Mouse (Mus musculus) heart, embryonic 16.5 days (tissue): ENCODE data around the gene Vasn. TPM values are rescaled to one million over a fixed set of nuclear protein-coding genes. Genes with fewer than 3 reads are reported as not detected.

Experiments
- ATAC-seq: fragments of 200-750 bp; cut with Nextera tagmentation; replicated peaks from 2 replicates; pipeline ENCODE4 v1.8.0; 2017; ENCODE audit warnings: moderate number of reproducible peaks; ENCODE audit not compliant: insufficient read depth, low FRiP score; ENCODE audit errors: extremely low read depth
- H3K27ac ChIP-seq: fragments of 300-500 bp; sonication (generic); 2 replicates; pipeline ENCODE4 v1.5.1; 2014; ENCODE audit warnings: mild to moderate bottlenecking, low read length, control low read depth, moderate library complexity
- H3K27me3 ChIP-seq: fragments of 300-500 bp; sonication (generic); 2 replicates; pipeline ENCODE4 v1.6.1; 2014; ENCODE audit warnings: low read length, mixed read lengths; ENCODE audit not compliant: control insufficient read depth, insufficient read depth
- H3K36me3 ChIP-seq: fragments of 300-500 bp; sonication (generic); 2 replicates; pipeline ENCODE4 v1.6.1; 2014; ENCODE audit not compliant: control insufficient read depth, insufficient read depth
- H3K4me1 ChIP-seq: fragments of 300-500 bp; sonication (generic); 2 replicates; pipeline ENCODE4 v1.6.1; 2014; ENCODE audit warnings: low read length, mixed read lengths; ENCODE audit not compliant: control insufficient read depth, insufficient read depth
- H3K4me2 ChIP-seq: fragments of 300-500 bp; sonication (generic); 2 replicates; pipeline ENCODE4 v1.6.1; 2014; ENCODE audit warnings: low read depth, mild to moderate bottlenecking, control low read depth, low read length
- H3K4me3 ChIP-seq: fragments of 300-500 bp; sonication (generic); 2 replicates; pipeline ENCODE4 v1.5.1; 2014; ENCODE audit warnings: mild to moderate bottlenecking, control low read depth, low read length
- H3K9ac ChIP-seq: fragments of 300-500 bp; sonication (generic); 2 replicates; pipeline ENCODE4 v1.6.1; 2014; ENCODE audit warnings: low read length, control low read depth
- H3K9me3 ChIP-seq: fragments of 300-500 bp; sonication (generic); replicated peaks from 2 replicates; pipeline ENCODE4 v1.6.1; 2016; ENCODE audit warnings: low read length; ENCODE audit not compliant: control insufficient read depth
- WGBS: fragments of 180-500 bp; shearing (Covaris S2); extraction: QIAGEN DNeasy Blood & Tissue Kit; methylation state at CpG from one replicate; pipeline ENCODE4 v1.1.7; 2014; 5-methylcytosine and 5-hydroxymethylcytosine counted together
- polyA plus RNA-seq: library from polyadenylated mRNA; unstranded; fragments of >200 nt; fragmentation: Nextera tagmentation; extraction: Ambion mirVana; gene quantifications from 2 replicates; pipeline ENCODE4 v1.2.1, GENCODE M21; 2015

The Vasn gene
- polyA plus RNA-seq, 1 experiment from 2014 or later = 15.7 TPM

GRCm38 (mm10) chr16:4661605-4662004 lies 21.9 kb downstream of the Vasn start:
- H3K4me1 ChIP-seq = peaks cover 22% of the 10 kb centered on the region
- H3K4me3 ChIP-seq = no peak overlapping the region
- 86% methylated on average over 2 of the region's 2 CpGs for WGBS
- H3K9ac ChIP-seq = no peak overlapping the region
- H3K27me3 ChIP-seq = no peaks in the 10 kb centered on the region
- no peak overlapping the region for H3K4me2 ChIP-seq
- H3K9me3 ChIP-seq = no peaks in the 10 kb centered on the region
- no peak overlapping the region for H3K27ac ChIP-seq
- H3K36me3 ChIP-seq = 0 out of 2 replicates have a peak, but pooled peaks cover 6% of the 10 kb centered on the region
- no peak for ATAC-seq

DNA sequence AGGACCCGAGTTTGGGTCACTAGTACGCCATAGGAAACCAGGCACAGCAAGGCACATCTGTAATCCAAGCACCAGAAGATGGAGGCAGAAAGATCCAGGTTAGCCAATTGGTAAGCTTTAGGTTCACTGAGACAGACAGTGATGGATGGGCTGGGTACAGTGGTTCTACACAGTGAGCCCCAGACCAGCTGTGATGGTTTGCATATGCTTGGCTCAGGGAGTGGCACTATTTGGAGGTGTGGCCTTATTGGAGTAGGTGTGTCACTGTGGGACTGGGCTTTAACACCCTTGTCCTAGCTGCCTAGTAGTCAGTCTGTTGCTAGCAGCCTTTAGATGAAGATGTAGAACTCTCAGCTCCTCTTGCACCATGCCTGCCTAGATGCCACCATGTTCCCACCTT lies 24.1 kb downstream of the Vasn start:
- ATAC-seq = no peak
- Histone ChIP-seq H3K27ac (no peak overlapping the region), H3K9me3 (no peaks in the 10 kb centered on the region), H3K4me3 (no peak overlapping the region), H3K36me3 (peaks cover 11% of the 10 kb centered on the region; the same call in 1 of the 2 replicates), H3K27me3 (no peaks in the 10 kb centered on the region), H3K4me1 (peaks cover 9% of the 10 kb centered on the region), H3K4me2 (no peak overlapping the region), H3K9ac (no peak overlapping the region)
- WGBS = 80% methylated on average over 2 of the region's 2 CpGs

DNA sequence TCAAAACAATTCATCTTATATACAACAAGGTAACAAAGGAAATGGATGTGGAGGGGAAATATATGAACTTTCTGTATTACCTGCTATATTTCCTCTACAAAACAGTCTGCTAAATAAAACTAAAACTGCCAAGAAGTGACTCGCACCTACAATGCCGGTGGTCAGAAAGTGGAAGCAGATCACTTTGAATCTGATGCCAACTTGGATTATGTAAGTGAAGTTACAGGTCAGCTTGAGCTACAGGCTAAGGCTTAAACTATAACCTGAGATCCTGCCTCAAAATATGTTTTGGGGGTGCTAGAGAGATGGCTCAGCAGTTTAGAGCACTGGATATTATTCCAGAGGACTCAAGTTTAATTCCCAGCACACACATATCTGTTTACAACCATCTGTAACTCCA lies 26.0 kb downstream of the Vasn start:
- Histone ChIP-seq H3K27me3 (no peaks in the 10 kb centered on the region), H3K4me1 (peaks cover 3% of the 10 kb centered on the region; the same call in 1 of the 2 replicates), H3K36me3 (peaks cover 12% of the 10 kb centered on the region; the same call in 1 of the 2 replicates), H3K9ac (no peak overlapping the region), H3K4me3 (no peak overlapping the region), H3K4me2 (no peak overlapping the region), H3K9me3 (no peaks in the 10 kb centered on the region), H3K27ac (no peak overlapping the region)
- ATAC-seq = no peak
- 93% methylated on average over 2 of the region's 2 CpGs for WGBS

- WGBS = 17% methylated on average over 3 of the region's 3 CpGs
- peaks cover 12% of the 10 kb centered on the region; the same call in 1 of the 2 replicates for H3K36me3 ChIP-seq
- H3K4me3 ChIP-seq = no peak overlapping the region
- no peaks in the 10 kb centered on the region for H3K27me3 ChIP-seq
- peaks cover 3% of the 10 kb centered on the region; the same call in 1 of the 2 replicates for H3K4me1 ChIP-seq
- ATAC-seq = peak; percentile 76
- no peak overlapping the region for H3K4me2 ChIP-seq
- no peaks in the 10 kb centered on the region for H3K9me3 ChIP-seq
- no peak overlapping the region for H3K27ac ChIP-seq
- H3K9ac ChIP-seq = no peak overlapping the region
Observed at GRCm38 (mm10) chr16:4667190-4667808, 27.6 kb downstream of the Vasn start.

- 61% methylated on average over 5 of the region's 5 CpGs for WGBS
Observed at GRCm38 (mm10) chr16:4670317-4670716, 30.6 kb downstream of the Vasn start.

GRCm38 (mm10) chr16:4674091-4674490 lies 34.4 kb downstream of the Vasn start:
- peaks cover 9% of the 10 kb centered on the region for H3K4me1 ChIP-seq
- H3K4me3 ChIP-seq = no peak overlapping the region
- no peak overlapping the region for H3K4me2 ChIP-seq
- H3K9ac ChIP-seq = no peak overlapping the region
- WGBS = 83% methylated on average over 4 of the region's 4 CpGs
- peaks cover 9% of the 10 kb centered on the region for H3K36me3 ChIP-seq
- no peak overlapping the region for H3K27ac ChIP-seq
- H3K9me3 ChIP-seq = no peaks in the 10 kb centered on the region
- ATAC-seq = no peak
- H3K27me3 ChIP-seq = no peaks in the 10 kb centered on the region

More at GRCm38 (mm10) chr16:4670317-4670716, 30.6 kb downstream of the Vasn start:
- Histone ChIP-seq H3K27me3 (no peaks in the 10 kb centered on the region), H3K4me2 (no peak overlapping the region), H3K4me1 (no peaks in the 10 kb centered on the region), H3K9ac (no peak overlapping the region), H3K9me3 (no peaks in the 10 kb centered on the region), H3K4me3 (no peak overlapping the region), H3K27ac (no peak overlapping the region), H3K36me3 (peaks cover 12% of the 10 kb centered on the region; the same call in 1 of the 2 replicates)
- no peak for ATAC-seq

DNA sequence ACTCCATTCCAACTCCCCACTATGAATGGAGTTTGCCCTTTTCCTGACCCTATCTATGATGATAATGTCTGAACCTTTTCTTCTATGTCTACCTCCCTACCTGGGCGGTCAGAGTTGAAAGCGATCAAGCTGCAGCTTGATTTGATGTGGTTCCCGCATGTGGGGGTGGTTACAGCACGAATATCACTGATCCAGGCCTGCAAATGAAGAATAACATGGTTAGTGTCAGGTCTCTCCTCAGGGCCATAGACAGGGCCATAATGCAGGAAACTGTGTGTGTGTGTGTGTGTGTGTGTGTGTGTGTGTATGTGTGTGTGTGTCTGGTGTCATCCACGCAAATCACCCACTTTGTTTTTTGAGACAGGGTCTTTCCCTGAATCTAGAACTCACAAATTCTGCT lies 37.1 kb downstream of the Vasn start:
- Histone ChIP-seq H3K9me3 (no peaks in the 10 kb centered on the region), H3K27ac (no peak overlapping the region), H3K4me1 (peaks cover 10% of the 10 kb centered on the region), H3K4me2 (no peak overlapping the region), H3K4me3 (no peak overlapping the region), H3K27me3 (no peaks in the 10 kb centered on the region), H3K9ac (no peak overlapping the region), H3K36me3 (peaks cover 6% of the 10 kb centered on the region)
- ATAC-seq = no peak
- 89% methylated on average over 5 of the region's 5 CpGs for WGBS

DNA sequence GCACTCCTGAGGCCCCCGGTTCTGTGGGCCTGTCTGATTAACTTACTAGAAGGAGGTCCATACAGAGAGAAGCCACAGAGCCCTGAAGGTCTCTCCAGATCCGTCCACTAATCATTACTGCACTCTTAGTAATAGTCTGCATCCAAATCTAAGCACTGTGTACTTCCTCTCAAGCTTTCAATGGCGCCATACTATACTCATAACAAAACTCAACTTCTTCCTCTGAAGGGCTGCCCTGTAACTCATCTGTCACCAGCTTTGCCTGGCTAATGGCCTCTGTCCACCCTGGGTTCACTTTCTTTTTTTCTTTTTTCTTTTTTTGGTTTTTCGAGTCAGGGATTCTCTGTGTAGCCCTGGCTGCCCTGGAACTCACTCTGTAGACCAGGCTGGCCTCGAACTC lies 38.3 kb downstream of the Vasn start:
- ATAC-seq = no peak
- Histone ChIP-seq H3K36me3 (peaks cover 6% of the 10 kb centered on the region), H3K9ac (no peak overlapping the region), H3K27ac (no peak overlapping the region), H3K4me1 (peaks cover 11% of the 10 kb centered on the region), H3K9me3 (no peaks in the 10 kb centered on the region), H3K27me3 (no peaks in the 10 kb centered on the region), H3K4me3 (no peak overlapping the region), H3K4me2 (peak overlapping the region; percentile 77; the same call in 1 of the 2 replicates)
- 61% methylated on average over 5 of the region's 5 CpGs for WGBS

- Histone ChIP-seq H3K27me3 (no peaks in the 10 kb centered on the region), H3K4me2 (peak within 1 kb of the TSS; percentile 77), H3K4me3 (peak within 1 kb of the TSS; percentile 72), H3K9ac (peak within 1 kb of the TSS; percentile 79), H3K27ac (peak within 1 kb of the TSS; percentile 46; the same call in 1 of the 2 replicates), H3K4me1 (peaks cover 14% of the 10 kb centered on the region), H3K9me3 (no peaks in the 10 kb centered on the region), H3K36me3 (peaks cover 6% of the 10 kb centered on the region)
- ATAC-seq = peak; percentile 90
- under 1% methylated on average over 47 of the region's 47 CpGs for WGBS
Observed at GRCm38 (mm10) chr16:4679121-4680018, 39.6 kb downstream of the Vasn start, which contains the start of gene Coro7. Coro7 (minus strand) TSS chr16:4679777.
